Mouse (Mus musculus) midbrain, embryonic 11.5 days (tissue): Measurements from ENCODE around the gene Prkcd. TPM values are rescaled to one million over a fixed set of nuclear protein-coding genes. Genes with fewer than 3 reads are reported as not detected.
"Not testable (repeated sequence)": the region's sequence is repeated elsewhere in the genome, so short reads cannot be mapped to it uniquely, and the experiment has no call there.

Source experiments
- ATAC-seq: fragments of 200-750 bp; cut with Nextera tagmentation; 2 replicates; pipeline ENCODE4 v1.8.0; 2017; ENCODE audit warnings: moderate TSS enrichment, moderate library complexity; ENCODE audit not compliant: low FRiP score
- DNase-seq: peaks from one replicate; pipeline ENCODE4 v3.0.0; 2015; ENCODE audit warnings: low spot score; ENCODE audit errors: missing footprints
- H3K27ac ChIP-seq: fragments of 300-500 bp; sonication (generic); 2 replicates; pipeline ENCODE4 v1.5.1; 2014; ENCODE audit warnings: low read depth, low read length
- H3K27me3 ChIP-seq: fragments of 300-500 bp; sonication (generic); 2 replicates; pipeline ENCODE4 v1.6.1; 2014; ENCODE audit warnings: mild to moderate bottlenecking, low read length, moderate library complexity, mixed read lengths; ENCODE audit not compliant: control insufficient read depth, insufficient read depth
- H3K36me3 ChIP-seq: fragments of 300-500 bp; sonication (generic); 2 replicates; pipeline ENCODE4 v1.6.1; 2014; ENCODE audit warnings: mild to moderate bottlenecking, low read length, moderate library complexity, mixed read lengths; ENCODE audit not compliant: control insufficient read depth, insufficient read depth
- H3K4me1 ChIP-seq: fragments of 300-500 bp; sonication (generic); 2 replicates; pipeline ENCODE4 v1.6.1; 2014; ENCODE audit warnings: low read length; ENCODE audit not compliant: control insufficient read depth, insufficient read depth
- H3K4me2 ChIP-seq: fragments of 300-500 bp; sonication (generic); 2 replicates; pipeline ENCODE4 v1.6.1; 2014; ENCODE audit warnings: mild to moderate bottlenecking, moderate library complexity
- H3K4me3 ChIP-seq: fragments of 300-500 bp; sonication (generic); 2 replicates; pipeline ENCODE4 v1.5.1; 2014; ENCODE audit warnings: low read depth, low read length
- H3K9ac ChIP-seq: fragments of 300-500 bp; sonication (generic); 2 replicates; pipeline ENCODE4 v1.6.1; 2014; ENCODE audit warnings: low read length
- H3K9me3 ChIP-seq: fragments of 300-500 bp; sonication (generic); 2 replicates; pipeline ENCODE4 v1.6.1; 2016; ENCODE audit warnings: low read length; ENCODE audit not compliant: control insufficient read depth
- WGBS: fragments of 180-500 bp; shearing (Covaris S2); extraction: QIAGEN DNeasy Blood & Tissue Kit; methylation state at CpG from one replicate; pipeline ENCODE4 v1.1.7; 2014; 5-methylcytosine and 5-hydroxymethylcytosine counted together
- polyA plus RNA-seq: library from polyadenylated mRNA; unstranded; fragments of >200 nt; fragmentation: Nextera tagmentation; extraction: Ambion mirVana; gene quantifications from 2 replicates; pipeline ENCODE4 v1.2.1, GENCODE M21; 2014

The Prkcd gene
- polyA plus RNA-seq, 1 experiment from 2014 or later: 20.1 TPM

GRCm38 (mm10) chr14:30577303-30578062 lies 48.5 kb downstream of the Prkcd start:
- H3K4me1 ChIP-seq, DNase-seq: not testable (repeated sequence)

GRCm38 (mm10) chr14:30576260-30576659 lies 49.8 kb downstream of the Prkcd start:
- H3K4me1 ChIP-seq: no peaks in the 10 kb centered on the region

More at GRCm38 (mm10) chr14:30577303-30578062, 48.5 kb downstream of the Prkcd start:
- H3K4me2 ChIP-seq, H3K36me3 ChIP-seq, H3K4me3 ChIP-seq, H3K9me3 ChIP-seq, H3K9ac ChIP-seq, H3K27ac ChIP-seq, ATAC-seq, H3K27me3 ChIP-seq: not testable (repeated sequence)
- 50% methylated on average over 10 of the region's 12 CpGs for WGBS

DNA sequence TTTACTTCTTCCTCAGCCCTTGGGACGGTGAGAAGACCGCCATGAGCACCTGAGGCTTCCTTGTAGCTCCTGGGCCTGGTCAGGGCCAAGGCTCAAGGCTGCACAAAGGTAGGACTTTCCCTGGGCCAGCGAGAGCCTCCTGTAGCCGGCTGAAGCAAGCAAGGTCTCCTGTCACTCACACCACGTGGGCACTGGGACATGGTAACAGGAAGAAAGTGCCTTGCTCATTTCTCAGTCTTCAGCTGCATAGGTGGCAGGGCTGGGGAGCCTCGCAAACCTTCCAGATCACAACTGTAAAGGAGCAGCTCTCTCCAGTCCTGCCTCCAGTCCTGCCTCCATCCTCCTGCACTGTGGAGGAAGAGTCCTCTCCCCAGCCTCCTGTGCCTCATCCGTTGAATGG lies 50.2 kb downstream of the Prkcd start:
- 83% methylated on average over 7 of the region's 7 CpGs for WGBS
- Histone ChIP-seq H3K36me3 (peaks cover 10% of the 10 kb centered on the region), H3K4me2 (no peak overlapping the region), H3K27ac (no peak overlapping the region), H3K27me3 (no peaks in the 10 kb centered on the region), H3K4me1 (no peaks in the 10 kb centered on the region), H3K4me3 (no peak overlapping the region), H3K9me3 (no peaks in the 10 kb centered on the region), H3K9ac (no peak overlapping the region)
- DNase-seq (no peak), ATAC-seq (no peak)

More at GRCm38 (mm10) chr14:30576260-30576659, 49.8 kb downstream of the Prkcd start:
- no peak overlapping the region for H3K9ac ChIP-seq
- H3K4me3 ChIP-seq: no peak overlapping the region
- H3K36me3 ChIP-seq: peaks cover 10% of the 10 kb centered on the region
- H3K9me3 ChIP-seq: no peaks in the 10 kb centered on the region
- H3K4me2 ChIP-seq: no peak overlapping the region
- no peak for ATAC-seq
- no peak for DNase-seq
- no peaks in the 10 kb centered on the region for H3K27me3 ChIP-seq
- 76% methylated on average over 5 of the region's 5 CpGs for WGBS
- no peak overlapping the region for H3K27ac ChIP-seq

GRCm38 (mm10) chr14:30573983-30574584 lies 51.9 kb downstream of the Prkcd start:
- H3K36me3 ChIP-seq: peaks cover 15% of the 10 kb centered on the region

DNA sequence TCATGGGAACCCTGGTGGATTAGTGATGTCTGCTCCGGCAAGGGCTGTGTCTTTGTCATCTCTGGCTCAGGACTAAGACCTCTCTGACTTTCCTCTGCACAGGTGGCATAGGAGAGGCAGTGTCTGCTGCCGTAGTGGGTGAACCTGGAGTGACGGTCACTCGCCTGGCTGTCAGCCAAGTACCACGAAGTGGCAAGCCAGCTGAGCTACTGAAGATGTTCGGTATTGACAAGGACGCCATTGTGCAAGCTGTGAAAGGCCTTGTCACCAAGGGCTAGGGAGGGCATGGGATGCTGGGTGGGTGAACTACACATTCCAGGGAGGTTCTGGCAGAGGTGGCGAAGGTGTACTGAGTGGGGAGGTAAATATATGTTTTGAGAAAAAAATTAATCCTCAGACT lies 52.8 kb downstream of the Prkcd start:
- H3K27ac ChIP-seq: no peak overlapping the region
- no peak overlapping the region for H3K9ac ChIP-seq
- H3K9me3 ChIP-seq: no peaks in the 10 kb centered on the region
- H3K36me3 ChIP-seq: peaks cover 24% of the 10 kb centered on the region
- no peak for DNase-seq
- no peaks in the 10 kb centered on the region for H3K4me1 ChIP-seq
- H3K27me3 ChIP-seq: no peaks in the 10 kb centered on the region
- no peak overlapping the region for H3K4me3 ChIP-seq
- ATAC-seq: no peak
- 87% methylated on average over 8 of the region's 8 CpGs for whole genome bisulfite sequencing
- H3K4me2 ChIP-seq: no peak overlapping the region

More at GRCm38 (mm10) chr14:30573983-30574584, 51.9 kb downstream of the Prkcd start:
- no peaks in the 10 kb centered on the region for H3K4me1 ChIP-seq
- no peak overlapping the region for H3K4me2 ChIP-seq
- H3K9me3 ChIP-seq: no peaks in the 10 kb centered on the region
- DNase-seq (peak; percentile 98), ATAC-seq (peak; percentile 52)
- H3K27me3 ChIP-seq: no peaks in the 10 kb centered on the region
- no peak overlapping the region for H3K4me3 ChIP-seq
- 73% methylated on average over 6 of the region's 6 CpGs for WGBS
- no peak overlapping the region for H3K27ac ChIP-seq
- no peak overlapping the region for H3K9ac ChIP-seq

- no peak for DNase-seq
- H3K4me2 ChIP-seq: no peak overlapping the region
- H3K4me3 ChIP-seq: no peak overlapping the region
- ATAC-seq: no peak
- H3K4me1 ChIP-seq: no peaks in the 10 kb centered on the region
- no peak overlapping the region for H3K9ac ChIP-seq
- H3K27me3 ChIP-seq: no peaks in the 10 kb centered on the region
- 90% methylated on average over 10 of the region's 10 CpGs for WGBS
- H3K27ac ChIP-seq: no peak overlapping the region
- H3K9me3 ChIP-seq: no peaks in the 10 kb centered on the region
- peaks cover 28% of the 10 kb centered on the region for H3K36me3 ChIP-seq
Measured at GRCm38 (mm10) chr14:30572253-30572652, 53.8 kb downstream of the Prkcd start.

- Histone ChIP-seq H3K4me3 (no peak overlapping the region), H3K36me3 (peaks cover 39% of the 10 kb centered on the region), H3K27me3 (no peaks in the 10 kb centered on the region), H3K4me2 (no peak overlapping the region), H3K9ac (no peak overlapping the region), H3K4me1 (no peaks in the 10 kb centered on the region), H3K9me3 (no peaks in the 10 kb centered on the region), H3K27ac (no peak overlapping the region)
- WGBS: 95% methylated on average over 9 of the region's 9 CpGs
- DNase-seq (no peak), ATAC-seq (no peak)
Measured at GRCm38 (mm10) chr14:30570303-30570702, 55.7 kb downstream of the Prkcd start.

DNA sequence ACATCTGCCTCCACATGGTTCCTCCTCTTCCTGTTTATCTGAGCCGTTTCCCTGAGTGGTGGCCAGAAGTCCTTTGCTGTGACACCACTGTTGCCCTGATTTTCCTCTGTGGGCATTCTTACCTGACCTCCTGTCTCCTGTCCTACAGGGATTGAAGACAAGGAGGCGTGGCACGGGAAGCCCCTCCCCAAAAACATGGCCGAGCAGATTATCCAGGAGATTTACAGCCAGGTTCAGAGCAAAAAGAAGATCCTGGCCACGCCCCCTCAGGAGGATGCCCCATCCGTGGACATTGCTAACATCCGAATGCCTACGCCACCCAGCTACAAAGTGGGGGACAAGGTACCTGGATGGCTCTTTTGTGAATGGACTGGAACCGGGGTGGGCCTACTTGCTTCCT lies 58.0 kb downstream of the Prkcd start:
- DNase-seq: no peak
- no peak for ATAC-seq
- Histone ChIP-seq H3K36me3 (peaks cover 39% of the 10 kb centered on the region), H3K27me3 (no peaks in the 10 kb centered on the region), H3K27ac (no peak overlapping the region), H3K4me1 (no peaks in the 10 kb centered on the region), H3K4me3 (no peak overlapping the region), H3K9me3 (no peaks in the 10 kb centered on the region), H3K4me2 (no peak overlapping the region), H3K9ac (no peak overlapping the region)
- 92% methylated on average over 9 of the region's 9 CpGs for WGBS

DNA sequence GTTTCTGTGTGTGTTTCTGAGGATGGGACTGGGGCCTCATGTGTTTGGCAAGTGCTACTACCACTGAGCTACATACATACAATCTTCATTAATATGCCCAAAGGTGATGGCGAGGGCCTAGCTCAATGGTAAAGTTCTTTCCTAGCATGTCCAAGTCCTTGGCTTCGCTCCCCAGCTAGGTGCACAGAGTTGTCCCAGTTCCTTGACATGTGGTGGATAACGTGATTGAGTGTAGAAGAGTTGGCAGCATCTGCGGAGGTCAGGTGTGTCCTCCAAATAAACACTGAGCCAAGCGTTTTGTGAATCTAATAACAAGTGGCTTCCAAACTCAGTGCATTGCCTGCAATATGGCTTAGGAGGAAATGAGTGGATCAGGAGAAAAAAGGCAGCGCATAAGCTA lies 59.7 kb downstream of the Prkcd start:
- Histone ChIP-seq H3K4me2 (no peak overlapping the region), H3K9ac (no peak overlapping the region), H3K27me3 (no peaks in the 10 kb centered on the region), H3K9me3 (no peaks in the 10 kb centered on the region), H3K27ac (no peak overlapping the region), H3K4me1 (no peaks in the 10 kb centered on the region), H3K4me3 (no peak overlapping the region), H3K36me3 (peaks cover 29% of the 10 kb centered on the region)
- ATAC-seq (no peak), DNase-seq (no peak)
- WGBS: 95% methylated on average over 6 of the region's 6 CpGs
